Mouse (Mus musculus) retina, postnatal 1 day (tissue): ENCODE measurements at regions not wholly inside any gene's neighbourhood (a gene's known extent, or its start where the extent isn't known, plus 50 kb on each side); places are given as distances from the start of the nearest gene placed in this dataset.
A peak's percentile ranks its signal among the peaks of the same experiment; 100 is the strongest.

ENCODE experiments used
- DNase-seq: peaks from one replicate; pipeline ENCODE4 v3.0.0-alpha.2; 2012

DNA sequence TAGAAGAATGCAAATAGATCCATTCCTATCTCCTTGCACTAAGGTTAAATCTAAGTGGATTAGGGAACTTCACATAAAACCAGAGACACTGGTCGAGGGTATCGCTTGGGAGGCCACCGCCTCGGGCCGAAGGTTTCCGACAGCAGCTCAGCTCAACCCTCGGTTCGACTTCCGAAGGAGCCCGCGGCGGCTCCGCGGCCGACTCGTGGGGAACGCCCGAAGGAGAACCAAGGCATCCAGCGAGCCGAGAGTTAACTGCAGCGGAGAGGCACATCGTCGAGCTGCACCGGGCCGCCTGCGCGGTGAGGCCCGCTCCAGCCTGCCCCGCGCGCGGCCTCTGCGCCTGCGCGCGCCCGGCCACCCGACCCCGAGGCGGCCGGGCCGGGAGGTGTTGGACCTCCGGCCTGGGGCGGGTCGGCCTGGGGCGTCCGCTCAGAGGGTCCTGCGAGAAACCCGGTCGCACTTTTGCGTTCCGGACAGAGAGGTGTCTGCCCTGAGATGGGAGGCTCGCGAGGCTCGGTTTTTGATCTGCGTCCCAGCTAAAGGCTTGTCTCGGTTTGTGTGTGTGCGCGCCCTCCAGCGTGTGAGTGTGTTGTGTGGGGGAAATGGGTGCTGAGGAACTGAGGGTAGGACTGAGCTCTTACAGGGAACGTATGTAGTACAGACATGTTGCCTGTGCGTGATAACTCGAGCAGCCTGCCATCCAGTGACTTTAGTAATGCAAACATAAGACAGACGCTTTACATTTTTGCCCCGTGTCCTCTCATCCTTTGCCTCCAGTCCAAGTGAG, 50.9 kb upstream of the Vmn2r9 start:
- peak; percentile 3 for DNase-seq
